Comparison of ENCODE assay signal across 10 mouse cellular contexts in the genomic region with DNA sequence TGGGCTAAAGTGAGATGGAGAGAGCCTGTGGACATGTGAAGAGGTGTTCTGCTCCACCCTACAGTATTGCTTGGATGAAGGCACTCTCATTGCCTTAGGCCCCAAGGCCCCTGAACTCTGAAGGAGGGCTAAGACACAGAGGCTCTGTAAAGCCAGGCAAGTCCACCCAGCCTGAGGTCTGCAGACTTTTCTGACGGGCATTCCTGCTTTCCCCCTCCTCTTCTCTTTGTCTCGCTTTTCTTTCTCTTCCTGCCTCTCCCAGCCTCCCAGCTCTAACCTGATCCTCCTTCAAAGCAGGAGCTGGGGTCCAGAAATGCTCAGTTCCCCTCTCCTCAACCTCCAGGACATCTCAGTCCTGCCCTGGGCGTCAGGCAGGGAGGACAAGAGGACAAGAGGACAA. TPM values are rescaled to one million over a fixed set of nuclear protein-coding genes. Genes with fewer than 3 reads are reported as not detected.
DNase-seq lines count a peak whose midpoint lies in the region; ATAC-seq and TF ChIP-seq lines count a peak whose summit lies in the region.
"Had no signal": no experiment of that assay in that cellular context is flagged by ENCODE, and none has a peak within 500 bp of the region (broad histone marks: within the 10 kb centered on the region; RNA-seq: fewer than 3 reads in every experiment).

No protein-coding gene starts in this region.

- no peak for TF ChIP-seq POLR2A in thymus, adult 2 months (IDR thresholded peaks at IDR 0.05; ENCODE audit: control insufficient read depth, extremely low read depth, insufficient read depth, low read length, poor library complexity)

- WGBS in heart, embryonic 10.5 days, result 44% methylated on average over 3 of the region's 3 CpGs
- WGBS in stomach, embryonic 14.5 days, result 11% methylated on average over 3 of the region's 3 CpGs
- 67% methylated on average over 3 of the region's 3 CpGs for WGBS in stomach, postnatal 0 days
- 19% methylated on average over 3 of the region's 3 CpGs for WGBS in limb, embryonic 15.5 days
- WGBS in thymus, adult 2 months, result 90% methylated on average over 3 of the region's 3 CpGs

- no peaks in the 10 kb centered on the region for H3K9me3 ChIP-seq in heart, embryonic 10.5 days
- no peaks in the 10 kb centered on the region for H3K9me3 ChIP-seq in stomach, embryonic 14.5 days (ENCODE audit: control insufficient read depth, low read depth, low read length)
- H3K9me3 ChIP-seq in stomach, postnatal 0 days (ENCODE audit: control insufficient read depth, low read length), result no peaks in the 10 kb centered on the region
- H3K9me3 ChIP-seq in limb, embryonic 15.5 days, result no peaks in the 10 kb centered on the region

- peak overlapping the region; percentile 99; the same call in 1 of the 2 replicates for H3K27ac ChIP-seq in heart, embryonic 10.5 days
- no peak overlapping the region for H3K27ac ChIP-seq in stomach, embryonic 14.5 days (ENCODE audit: low read length)
- H3K27ac ChIP-seq in stomach, postnatal 0 days (replicated peaks), result no peak overlapping the region
- peak overlapping the region; percentile 97 for H3K27ac ChIP-seq in limb, embryonic 15.5 days
- no peak overlapping the region for H3K27ac ChIP-seq in thymus, adult 2 months (ENCODE audit: control insufficient read depth, insufficient read depth, low read length)
- H3K27ac ChIP-seq in gastrocnemius, adult 2 months, result no peak overlapping the region

- no peak overlapping the region; the same call in 1 of the 2 replicates for H3K9ac ChIP-seq in stomach, embryonic 14.5 days (replicated peaks; ENCODE audit: low read depth, low read length)
- no peak overlapping the region for H3K9ac ChIP-seq in stomach, postnatal 0 days (ENCODE audit: low read length)
- 0 out of 2 replicates have a peak overlapping the region, but pooled peaks have one; percentile 2 for H3K9ac ChIP-seq in limb, embryonic 15.5 days

- intact Hi-C loops in gastrocnemius, adult 2 months (cut with DNase I), result no loop called here

- no peak for TF ChIP-seq EP300 in stomach, postnatal 0 days (optimal IDR thresholded peaks at IDR 0.05)

- H3K27me3 ChIP-seq in heart, embryonic 10.5 days (ENCODE audit: insufficient read depth, poor library complexity, severe bottlenecking), result no peaks in the 10 kb centered on the region
- H3K27me3 ChIP-seq in stomach, embryonic 14.5 days (ENCODE audit: control insufficient read depth, insufficient read depth, low read length), result no peaks in the 10 kb centered on the region
- no peaks in the 10 kb centered on the region for H3K27me3 ChIP-seq in stomach, postnatal 0 days (ENCODE audit: control insufficient read depth, insufficient read depth, low read length)
- no peaks in the 10 kb centered on the region for H3K27me3 ChIP-seq in limb, embryonic 15.5 days
- no peaks in the 10 kb centered on the region for H3K27me3 ChIP-seq in thymus, adult 2 months (ENCODE audit: control insufficient read depth, insufficient read depth, low read length)
- H3K27me3 ChIP-seq: Patski had no signal

- TF ChIP-seq CTCF in stomach, postnatal 0 days (IDR thresholded peaks at IDR 0.05; ENCODE audit: low read depth), result no peak
- no peak for TF ChIP-seq CTCF in thymus, adult 2 months (IDR thresholded peaks at IDR 0.05; ENCODE audit: borderline replicate concordance, control insufficient read depth, extremely low read depth, insufficient read depth, low read length, poor library complexity)
- TF ChIP-seq CTCF in gastrocnemius, adult 2 months (IDR thresholded peaks at IDR 0.05), result no peak

- no peak for ATAC-seq in stomach, embryonic 14.5 days (ENCODE audit: insufficient number of reproducible peaks, insufficient read depth, low FRiP score, low read depth)
- no peak for ATAC-seq in stomach, postnatal 0 days (ENCODE audit: low FRiP score, low TSS enrichment)
- no peak for ATAC-seq in limb, embryonic 15.5 days (ENCODE audit: insufficient number of reproducible peaks, low FRiP score, low TSS enrichment, low read depth)
- ATAC-seq: Patski had no signal

- peaks cover 45% of the 10 kb centered on the region for H3K36me3 ChIP-seq in heart, embryonic 10.5 days
- peaks cover 34% of the 10 kb centered on the region for H3K36me3 ChIP-seq in stomach, embryonic 14.5 days (ENCODE audit: control insufficient read depth, insufficient read depth, low read length)
- 0 out of 2 replicates have a peak, but pooled peaks cover 4% of the 10 kb centered on the region for H3K36me3 ChIP-seq in stomach, postnatal 0 days (ENCODE audit: control insufficient read depth, insufficient read depth, low read length)
- H3K36me3 ChIP-seq in limb, embryonic 15.5 days, result peaks cover 36% of the 10 kb centered on the region
- peaks cover 13% of the 10 kb centered on the region for H3K36me3 ChIP-seq in thymus, adult 2 months (ENCODE audit: control insufficient read depth, insufficient read depth, low read length)

- H3K4me2 ChIP-seq in stomach, embryonic 14.5 days (replicated peaks; ENCODE audit: low read depth, low read length), result peak overlapping the region; percentile 74
- no peak overlapping the region for H3K4me2 ChIP-seq in stomach, postnatal 0 days (replicated peaks; ENCODE audit: low read depth)
- peak overlapping the region; percentile 79 for H3K4me2 ChIP-seq in limb, embryonic 15.5 days

- H3K4me3 ChIP-seq in heart, embryonic 10.5 days, result peak overlapping the region; percentile 83
- peak overlapping the region; percentile 67; the same call in 1 of the 2 replicates for H3K4me3 ChIP-seq in stomach, embryonic 14.5 days (ENCODE audit: low read depth, low read length)
- H3K4me3 ChIP-seq in stomach, postnatal 0 days (ENCODE audit: low read depth, low read length), result no peak overlapping the region
- peak overlapping the region; percentile 82 for H3K4me3 ChIP-seq in limb, embryonic 15.5 days
- no peak overlapping the region for H3K4me3 ChIP-seq in thymus, adult 2 months (ENCODE audit: control insufficient read depth, insufficient read depth, low read length)
- H3K4me3 ChIP-seq in gastrocnemius, adult 2 months, result no peak overlapping the region

- H3K4me1 ChIP-seq in heart, embryonic 10.5 days, result peaks cover 72% of the 10 kb centered on the region
- peaks cover 56% of the 10 kb centered on the region for H3K4me1 ChIP-seq in stomach, embryonic 14.5 days (ENCODE audit: control insufficient read depth, insufficient read depth, low read length)
- peaks cover 13% of the 10 kb centered on the region; the same call in 1 of the 2 replicates for H3K4me1 ChIP-seq in stomach, postnatal 0 days (replicated peaks; ENCODE audit: control insufficient read depth, insufficient read depth)
- H3K4me1 ChIP-seq in limb, embryonic 15.5 days, result peaks cover 68% of the 10 kb centered on the region
- H3K4me1 ChIP-seq in thymus, adult 2 months (replicated peaks; ENCODE audit: control insufficient read depth, insufficient read depth, low read length), result peaks cover 18% of the 10 kb centered on the region

- no peak for DNase-seq in heart, embryonic 10.5 days (ENCODE audit: low spot score)
- DNase-seq in heart, adult 9 months (ENCODE audit: low spot score in 2 of 2), result no peak
- DNase-seq in stomach, postnatal 0 days (ENCODE audit: low spot score), result no peak
- DNase-seq in thymus, postnatal 14 days, result no peak
- DNase-seq in thymus, adult 2 months, result no peak
- no peak for DNase-seq in gastrocnemius, adult 2 months

RNA-seq across cellular contexts. Expression of a gene that starts 2.8 kb away (rescaled TPM):
- polyA plus RNA-seq in heart, embryonic 10.5 days (2016; fragmentation: Nextera tagmentation; extraction: Ambion mirVana), result 11.6 and 22.8 TPM in 2 replicates
- polyA plus RNA-seq in stomach, embryonic 14.5 days (2014; fragmentation: Nextera tagmentation; extraction: Ambion mirVana), result 25.2 and 26.3 TPM in 2 replicates
- polyA plus RNA-seq in stomach, postnatal 0 days (2015; fragmentation: Nextera tagmentation; extraction: Ambion mirVana), result 3.3 and 3.4 TPM in 2 replicates
- polyA plus RNA-seq in limb, embryonic 15.5 days (2015; fragmentation: Nextera tagmentation; extraction: Ambion mirVana), result 17.6 and 21.0 TPM in 2 replicates
- polyA plus RNA-seq in thymus, adult 2 months (2012; rRNA removed), result 22.0 and 24.2 TPM in 2 replicates
- under 1 TPM; 0.15 to 0.20 TPM for total RNA-seq in gastrocnemius, adult 2 months (2021)

RNA-seq across cellular contexts. Expression of a gene that starts 13.1 kb away (rescaled TPM):
- 1.1 and 1.6 TPM in 2 replicates for polyA plus RNA-seq in heart, embryonic 10.5 days (2016; fragmentation: Nextera tagmentation; extraction: Ambion mirVana)
- 57.0 and 67.9 TPM in 2 replicates for polyA plus RNA-seq in stomach, embryonic 14.5 days (2014; fragmentation: Nextera tagmentation; extraction: Ambion mirVana)
- 252 and 271 TPM in 2 replicates for polyA plus RNA-seq in stomach, postnatal 0 days (2015; fragmentation: Nextera tagmentation; extraction: Ambion mirVana)
- 144 and 148 TPM in 2 replicates for polyA plus RNA-seq in limb, embryonic 15.5 days (2015; fragmentation: Nextera tagmentation; extraction: Ambion mirVana)
- 6.3 and 9.3 TPM in 2 replicates for polyA plus RNA-seq in thymus, adult 2 months (2012; rRNA removed)
- total RNA-seq in gastrocnemius, adult 2 months (2021), result not detected
- total RNA-seq: left cerebral cortex, postnatal 25 days had no signal

RNA-seq across cellular contexts. Expression of a gene that starts 17.9 kb away (rescaled TPM):
- polyA plus RNA-seq in heart, embryonic 10.5 days (2016; fragmentation: Nextera tagmentation; extraction: Ambion mirVana), result 154 and 190 TPM in 2 replicates
- 84.8 and 88.5 TPM in 2 replicates for polyA plus RNA-seq in stomach, embryonic 14.5 days (2014; fragmentation: Nextera tagmentation; extraction: Ambion mirVana)
- polyA plus RNA-seq in stomach, postnatal 0 days (2015; fragmentation: Nextera tagmentation; extraction: Ambion mirVana), result 154 and 157 TPM in 2 replicates
- 194 and 207 TPM in 2 replicates for polyA plus RNA-seq in limb, embryonic 15.5 days (2015; fragmentation: Nextera tagmentation; extraction: Ambion mirVana)
- 128 and 141 TPM in 2 replicates for polyA plus RNA-seq in thymus, adult 2 months (2012; rRNA removed)
- total RNA-seq in gastrocnemius, adult 2 months (2021), result 100 to 1,000 TPM in 1 of 2 experiments, 10 to 100 TPM in 1; 70.9 to 104 TPM

RNA-seq across cellular contexts. Expression of a gene that starts 18.6 kb away (rescaled TPM):
- 49.5 and 62.2 TPM in 2 replicates for polyA plus RNA-seq in heart, embryonic 10.5 days (2016; fragmentation: Nextera tagmentation; extraction: Ambion mirVana)
- 48.4 TPM in 2 replicates for polyA plus RNA-seq in stomach, embryonic 14.5 days (2014; fragmentation: Nextera tagmentation; extraction: Ambion mirVana)
- polyA plus RNA-seq in stomach, postnatal 0 days (2015; fragmentation: Nextera tagmentation; extraction: Ambion mirVana), result 19.5 and 21.8 TPM in 2 replicates
- 39.6 and 44.1 TPM in 2 replicates for polyA plus RNA-seq in limb, embryonic 15.5 days (2015; fragmentation: Nextera tagmentation; extraction: Ambion mirVana)
- 80.5 and 82.1 TPM in 2 replicates for polyA plus RNA-seq in thymus, adult 2 months (2012; rRNA removed)
- 10 to 100 TPM; 78.2 to 90.2 TPM for total RNA-seq in gastrocnemius, adult 2 months (2021)

RNA-seq across cellular contexts. Expression of a gene that starts 25.2 kb away (rescaled TPM):
- polyA plus RNA-seq in heart, embryonic 10.5 days (2016; fragmentation: Nextera tagmentation; extraction: Ambion mirVana), result 57.7 and 80.7 TPM in 2 replicates
- 128 and 148 TPM in 2 replicates for polyA plus RNA-seq in stomach, embryonic 14.5 days (2014; fragmentation: Nextera tagmentation; extraction: Ambion mirVana)
- polyA plus RNA-seq in stomach, postnatal 0 days (2015; fragmentation: Nextera tagmentation; extraction: Ambion mirVana), result 250 and 267 TPM in 2 replicates
- 635 and 751 TPM in 2 replicates for polyA plus RNA-seq in limb, embryonic 15.5 days (2015; fragmentation: Nextera tagmentation; extraction: Ambion mirVana)
- 59.3 and 61.1 TPM in 2 replicates for polyA plus RNA-seq in thymus, adult 2 months (2012; rRNA removed)
- 10 to 100 TPM; 67.5 to 82.5 TPM for total RNA-seq in gastrocnemius, adult 2 months (2021)

Comparison
In these comparisons a context has a peak if more than half of its experiments do, and no peak if none do; other contexts are left out.
1. H3K4me3 ChIP-seq: peak in heart, embryonic 10.5 days (single experiment), stomach, embryonic 14.5 days (single experiment) and limb, embryonic 15.5 days (single experiment); none in stomach, postnatal 0 days (single experiment), thymus, adult 2 months (single experiment) and gastrocnemius, adult 2 months (single experiment).
2. H3K27ac ChIP-seq: peak in heart, embryonic 10.5 days (single experiment) and limb, embryonic 15.5 days (single experiment); none in stomach, embryonic 14.5 days (single experiment), stomach, postnatal 0 days (single experiment), thymus, adult 2 months (single experiment) and gastrocnemius, adult 2 months (single experiment).